Mouse (Mus musculus) telencephalon, adult 2 months (tissue): ENCODE measurements around the gene U2af1.
"Not testable (repeated sequence)": the region's sequence is repeated elsewhere in the genome, so short reads cannot be mapped to it uniquely, and the experiment has no call there.

Experiments used
- DNase-seq: peaks from one replicate; pipeline ENCODE4 v3.0.0-alpha.2; 2011; ENCODE audit warnings: low read depth, low spot score

U2af1 gene

GRCm38 (mm10) chr17:31613086-31613755 is 45.5 kb downstream of the U2af1 start:
- no peak for DNase-seq

GRCm38 (mm10) chr17:31609895-31610294 is 48.8 kb downstream of the U2af1 start:
- DNase-seq = no peak

- not testable (repeated sequence) for DNase-seq
Observed at GRCm38 (mm10) chr17:31609173-31609572, 49.5 kb downstream of the U2af1 start.

GRCm38 (mm10) chr17:31607256-31607951 is 51.3 kb downstream of the U2af1 start:
- DNase-seq = no peak

GRCm38 (mm10) chr17:31606424-31606823 is 52.3 kb downstream of the U2af1 start:
- DNase-seq = no peak

GRCm38 (mm10) chr17:31598593-31598992 is 60.1 kb downstream of the U2af1 start:
- no peak for DNase-seq

- DNase-seq = no peak
Observed at GRCm38 (mm10) chr17:31597957-31598356, 60.7 kb downstream of the U2af1 start.
